Mouse (Mus musculus) v-Abl transformed pro-B cells (cell line): ENCODE measurements at regions not wholly inside any gene's neighbourhood (a gene's known extent, or its start where the extent isn't known, plus 50 kb on each side); places are given as distances from the start of the nearest gene placed in this dataset.

Source experiments
- in situ Hi-C, 2 experiments: fragments of 400-800 bp; cut with MboI; formaldehyde crosslinking; loops; one replicate each; pipeline ENCODE4 v1.15.1; 2025; ENCODE audit not compliant: unreplicated experiment in 2 of 2

GRCm38 (mm10) chr13:106567658-106568359, 368.9 kb downstream of the Ipo11 start:
- in situ Hi-C loops, result no loop called here

GRCm38 (mm10) chr13:106562588-106562987, 374.2 kb downstream of the Ipo11 start:
- in situ Hi-C loops, result no loop called here

GRCm38 (mm10) chr13:106562161-106562560, 374.6 kb downstream of the Ipo11 start:
- in situ Hi-C loops, result no loop called here

GRCm38 (mm10) chr13:106525406-106526206, 411.2 kb downstream of the Ipo11 start:
- in situ Hi-C loops, result no loop called here

- in situ Hi-C loops, result no loop called here
These were observed 422.1 kb downstream of the Ipo11 start for GRCm38 (mm10) chr13:106514510-106515169.

- in situ Hi-C loops, result no loop called here
These were observed 423.1 kb downstream of the Ipo11 start for GRCm38 (mm10) chr13:106513669-106514068.

GRCm38 (mm10) chr13:106510435-106510834, 426.3 kb downstream of the Ipo11 start:
- in situ Hi-C loops, result no loop called here

GRCm38 (mm10) chr13:106501273-106501672, 435.5 kb downstream of the Ipo11 start:
- in situ Hi-C loops, result no loop called here

GRCm38 (mm10) chr13:106471264-106471663, 465.5 kb downstream of the Ipo11 start:
- in situ Hi-C loops, result no loop called here

GRCm38 (mm10) chr13:106454366-106454927, 482.3 kb downstream of the Ipo11 start:
- in situ Hi-C loops, result no loop called here

- in situ Hi-C loops, result no loop called here
These were observed 504.6 kb downstream of the Ipo11 start for GRCm38 (mm10) chr13:106432165-106432564.

- in situ Hi-C loops, result no loop called here
These were observed 530.1 kb downstream of the Ipo11 start for GRCm38 (mm10) chr13:106406608-106407038.

- in situ Hi-C loops, result no loop called here
These were observed 544.1 kb downstream of the Ipo11 start for GRCm38 (mm10) chr13:106392642-106393041.

GRCm38 (mm10) chr13:106388634-106389033, 548.1 kb downstream of the Ipo11 start:
- in situ Hi-C loops, result no loop called here

GRCm38 (mm10) chr13:106367589-106367988, 569.2 kb downstream of the Ipo11 start:
- in situ Hi-C loops, result no loop called here

- in situ Hi-C loops, result no loop called here
These were observed 583.9 kb downstream of the Ipo11 start for GRCm38 (mm10) chr13:106352614-106353409.

GRCm38 (mm10) chr13:106332025-106332424, 604.7 kb downstream of the Ipo11 start:
- in situ Hi-C loops, result no loop called here

- in situ Hi-C loops, result no loop called here
These were observed 617.8 kb downstream of the Ipo11 start for GRCm38 (mm10) chr13:106318980-106319379.

GRCm38 (mm10) chr13:106318476-106318875, 618.3 kb downstream of the Ipo11 start:
- in situ Hi-C loops, result no loop called here

GRCm38 (mm10) chr13:106317300-106317699, 619.5 kb downstream of the Ipo11 start:
- in situ Hi-C loops, result no loop called here
